Mouse (Mus musculus): ENCODE measurements around the gene Fam13c.

Fam13c gene

DNA sequence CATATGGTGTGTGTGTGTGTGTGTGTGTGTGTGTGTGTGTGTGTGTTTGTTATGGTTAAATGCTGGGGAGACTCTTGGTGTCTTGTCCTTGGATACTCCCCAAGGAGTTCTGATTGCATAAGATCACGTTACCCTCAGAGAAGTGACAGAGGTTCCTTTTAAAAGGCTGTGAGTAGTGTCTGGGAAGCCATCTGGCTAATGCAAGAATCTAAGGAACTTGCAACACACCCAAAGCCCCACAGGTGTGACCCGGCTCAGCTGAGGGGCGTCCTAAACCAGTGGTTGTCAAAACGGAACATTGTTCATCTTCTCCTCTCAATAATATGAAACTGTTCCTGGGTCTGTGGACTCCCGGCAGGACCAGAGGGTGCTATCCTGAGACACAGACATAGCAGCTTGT, 2.3 kb downstream of the Fam13c start:
- ChIA-PET POLR2A (interaction anchor here in 3 of 4 experiments (0.8 to 3.2 kb wide), 12 partner anchors 9 to 83 kb away, joined by 3 to 14 read pairs (median 8); no protein-coding TSS in a partner anchor), CTCF (no interaction called here)

DNA sequence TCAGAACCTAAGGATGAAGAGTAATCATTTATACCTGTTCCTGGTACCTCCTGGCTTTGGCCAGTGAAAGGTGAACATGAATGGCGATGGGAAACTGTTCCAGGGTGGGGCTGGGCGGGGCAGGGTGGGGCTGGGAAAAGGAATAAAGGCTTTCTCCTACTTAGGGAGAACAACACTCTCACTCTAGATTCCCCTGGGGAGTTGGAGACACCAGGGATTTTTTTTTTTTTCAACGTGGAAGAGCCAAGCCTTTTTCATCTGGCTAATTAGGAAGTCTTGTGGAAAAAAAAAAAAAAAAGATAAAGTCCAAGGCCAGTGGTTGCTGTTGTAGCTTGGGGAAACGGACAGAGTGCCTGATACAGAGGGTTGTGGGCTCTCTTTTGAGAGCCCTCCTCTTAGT, 7.5 kb downstream of the Fam13c start:
- CTCF ChIA-PET = no interaction called here
- POLR2A ChIA-PET = interaction anchor here in 3 of 4 experiments (0.6 to 1.5 kb wide), 4 partner anchors 68 to 512 kb away, joined by 3 to 7 read pairs (median 4); no protein-coding TSS in a partner anchor

DNA sequence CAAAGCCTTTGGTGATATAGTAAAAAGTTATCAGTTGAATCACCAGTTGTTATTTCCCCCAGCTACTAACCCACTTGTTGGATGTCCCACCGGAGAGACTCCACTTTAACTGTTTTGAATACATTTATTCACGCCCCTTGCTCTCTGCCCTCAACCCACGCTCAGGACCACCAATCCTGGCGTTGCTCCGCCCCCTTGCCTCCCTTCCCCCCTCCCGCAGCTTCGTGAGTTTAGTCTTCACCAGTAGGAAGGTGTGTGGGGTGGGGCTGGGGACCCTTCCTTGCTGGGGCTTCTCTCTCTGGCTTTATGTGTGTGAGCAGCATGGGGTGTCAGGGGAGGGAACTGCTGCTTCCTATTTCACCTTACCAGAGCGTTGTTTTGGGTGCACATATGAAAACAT, 8.9 kb downstream of the Fam13c start:
- POLR2A ChIA-PET = interaction anchor here (0.6 to 2.0 kb wide), 9 partner anchors 8 to 204 kb away, joined by 3 to 7 read pairs (median 5); partner anchors contain the start of gene Fam13c (in 2 of the 4)
- CTCF ChIA-PET = interaction anchor here in 2 of 4 experiments (0.6 to 1.3 kb wide), 4 partner anchors 11 to 131 kb away, joined by 3 to 4 read pairs (median 3); no protein-coding TSS in a partner anchor

- POLR2A ChIA-PET = interaction anchor here in 3 of 4 experiments (0.6 to 1.3 kb wide), 6 partner anchors 20 to 939 kb away, joined by 3 to 5 read pairs (median 4); no protein-coding TSS in a partner anchor
- CTCF ChIA-PET = interaction anchor here in 2 of 4 experiments (0.7 to 0.9 kb wide), 3 partner anchors 20 to 92 kb away, joined by 3 to 6 read pairs (median 3); no protein-coding TSS in a partner anchor
Observed at GRCm38 (mm10) chr10:70455886-70456305, 15.6 kb downstream of the Fam13c start.

GRCm38 (mm10) chr10:70458574-70459263, 18.4 kb downstream of the Fam13c start:
- POLR2A ChIA-PET = interaction anchor here in 1 of 4 experiments (0.8 kb wide), 1 partner anchor 85 kb away, joined by 3 read pairs; no protein-coding TSS in a partner anchor
- CTCF ChIA-PET = interaction anchor here in 1 of 4 experiments (0.6 kb wide), 1 partner anchor 865 kb away, joined by 3 read pairs; no protein-coding TSS in a partner anchor

DNA sequence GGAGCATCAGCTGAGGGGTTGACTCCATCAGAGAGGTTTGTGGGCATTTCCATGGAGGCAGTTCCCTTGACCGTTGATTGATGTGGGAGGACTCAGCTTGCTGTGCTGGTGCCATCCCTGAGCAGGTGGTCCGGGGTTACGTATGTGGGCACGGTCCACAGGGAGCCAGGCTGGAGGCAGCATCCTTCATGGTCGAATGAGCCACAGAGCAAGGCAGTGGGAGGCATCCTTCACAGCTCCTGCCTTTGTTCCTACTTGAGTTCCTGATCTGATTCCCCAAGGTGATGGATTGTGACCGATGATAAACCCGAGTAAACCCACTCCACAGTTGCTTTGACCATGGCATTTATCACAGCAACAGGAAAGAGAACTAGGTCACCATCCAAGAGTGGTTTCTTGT, 25.4 kb downstream of the Fam13c start:
- POLR2A ChIA-PET = interaction anchor here in 1 of 4 experiments (1.4 kb wide), 1 partner anchor 25 kb away, joined by 3 read pairs; the partner anchor contains the start of gene Fam13c
- CTCF ChIA-PET = no interaction called here

GRCm38 (mm10) chr10:70470836-70471235, 30.6 kb downstream of the Fam13c start:
- POLR2A ChIA-PET = interaction anchor here (0.5 to 1.6 kb wide), 5 partner anchors 28 to 894 kb away, joined by 3 to 4 read pairs (median 3); no protein-coding TSS in a partner anchor
- CTCF ChIA-PET = interaction anchor here in 1 of 4 experiments (0.6 kb wide), 1 partner anchor 335 kb away, joined by 3 read pairs; no protein-coding TSS in a partner anchor

GRCm38 (mm10) chr10:70477741-70478145, 37.5 kb downstream of the Fam13c start:
- POLR2A ChIA-PET = no interaction called here

GRCm38 (mm10) chr10:70483736-70484135, 43.5 kb downstream of the Fam13c start:
- CTCF ChIA-PET = interaction anchor here in 2 of 4 experiments (0.6 kb wide), 2 partner anchors 140 to 165 kb away, joined by 4 read pairs; no protein-coding TSS in a partner anchor
- POLR2A ChIA-PET = interaction anchor here in 1 of 4 experiments (0.7 kb wide), 1 partner anchor 379 kb away, joined by 8 read pairs; no protein-coding TSS in a partner anchor

More at GRCm38 (mm10) chr10:70477741-70478145, 37.5 kb downstream of the Fam13c start:
- CTCF ChIA-PET = no interaction called here

DNA sequence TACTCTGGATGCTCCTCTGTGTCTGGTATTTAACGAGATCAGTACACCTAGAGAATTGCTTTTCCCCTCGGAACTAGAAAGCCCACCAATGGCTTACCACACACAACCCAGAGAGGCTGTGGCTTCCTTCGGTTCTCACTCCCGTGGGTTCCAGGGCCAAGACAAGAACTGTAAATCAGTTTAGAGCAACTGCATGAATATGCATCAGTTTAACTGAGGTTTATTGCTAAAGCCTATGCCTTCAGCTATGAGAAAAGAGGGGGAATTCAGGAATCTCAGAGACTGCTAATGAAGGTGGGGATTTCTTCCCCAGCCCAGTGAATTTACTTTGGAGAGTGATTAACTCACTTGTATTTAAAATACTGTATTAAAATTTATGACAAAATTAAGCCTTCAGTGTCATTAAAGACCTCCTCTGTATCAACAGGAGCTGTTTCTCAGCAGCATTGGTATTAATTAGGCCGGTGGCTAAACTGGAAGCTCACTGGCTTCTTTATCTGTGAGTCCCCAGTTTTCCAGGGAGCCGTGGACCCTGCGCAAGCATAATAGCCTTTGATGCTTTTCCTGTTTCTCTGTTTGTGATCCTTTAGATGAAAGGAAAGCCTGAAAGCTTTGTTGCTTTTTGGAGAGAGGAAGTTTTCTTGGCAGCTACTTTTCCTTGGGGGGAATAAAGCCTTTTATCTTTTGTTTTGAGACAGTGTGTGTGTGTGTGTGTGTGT, 44.4 kb downstream of the Fam13c start:
- POLR2A ChIA-PET = interaction anchor here in 2 of 4 experiments (1.1 to 1.5 kb wide), 4 partner anchors 9 to 104 kb away, joined by 3 to 6 read pairs (median 3); no protein-coding TSS in a partner anchor
- CTCF ChIA-PET = interaction anchor here (0.6 to 1.3 kb wide), 9 partner anchors 8 to 383 kb away, joined by 3 to 7 read pairs (median 4); no protein-coding TSS in a partner anchor

- CTCF ChIA-PET = interaction anchor here in 3 of 4 experiments (0.6 to 1.3 kb wide), 8 partner anchors 9 to 384 kb away, joined by 3 to 7 read pairs (median 4); no protein-coding TSS in a partner anchor
- POLR2A ChIA-PET = interaction anchor here in 3 of 4 experiments (0.6 to 1.5 kb wide), 5 partner anchors 9 to 105 kb away, joined by 3 to 6 read pairs (median 3); no protein-coding TSS in a partner anchor
Observed at GRCm38 (mm10) chr10:70485287-70485612, 45.0 kb downstream of the Fam13c start.

DNA sequence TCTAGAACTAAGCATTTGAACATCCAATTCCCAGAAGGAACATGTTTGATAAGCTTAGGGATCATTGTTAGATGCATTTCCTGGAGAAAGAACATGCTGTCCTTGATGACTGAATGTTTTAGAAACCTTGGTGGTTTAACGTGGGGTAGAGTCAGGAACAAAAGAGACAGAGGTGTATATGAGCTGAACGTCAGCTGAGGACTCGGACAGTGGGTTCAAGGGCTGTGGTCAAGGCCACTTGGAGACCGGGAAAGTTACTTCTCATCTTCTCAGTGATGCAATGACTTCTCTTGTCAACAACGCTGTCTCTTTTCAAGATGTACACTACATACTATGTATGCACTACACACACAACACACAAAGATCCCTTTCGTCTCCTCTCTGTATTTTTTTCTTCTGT, 46.4 kb downstream of the Fam13c start:
- ChIA-PET CTCF (interaction anchor here in 1 of 4 experiments (0.6 kb wide), 1 partner anchor 477 kb away, joined by 4 read pairs; no protein-coding TSS in a partner anchor), POLR2A (no interaction called here)

DNA sequence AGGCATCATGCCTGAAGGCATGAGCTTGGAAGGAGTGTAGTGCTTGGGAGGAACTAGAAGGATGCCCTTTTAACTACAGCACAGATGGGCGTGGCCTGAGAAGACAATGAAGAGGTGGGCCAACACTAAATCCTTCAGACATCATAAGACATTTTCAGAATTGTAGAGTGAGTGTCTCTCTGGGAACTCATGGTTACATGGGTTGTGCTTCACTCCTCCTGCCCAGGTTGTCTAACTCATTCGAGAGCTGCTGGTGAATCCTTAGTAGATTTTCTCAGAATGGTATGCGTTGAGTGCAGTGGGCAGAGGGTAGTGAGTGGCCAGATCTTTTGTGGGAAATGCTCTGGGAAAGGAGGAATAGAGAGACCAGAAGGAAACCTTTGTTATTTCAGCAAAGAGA, 53.6 kb downstream of the Fam13c start:
- ChIA-PET CTCF (interaction anchor here in 2 of 4 experiments (0.7 to 1.8 kb wide), 3 partner anchors 14 to 186 kb away, joined by 3 to 4 read pairs (median 3); no protein-coding TSS in a partner anchor), POLR2A (interaction anchor here in 1 of 4 experiments (0.7 to 1.1 kb wide), 2 partner anchors 106 to 199 kb away, joined by 3 to 4 read pairs; no protein-coding TSS in a partner anchor)

- ChIA-PET POLR2A (interaction anchor here in 1 of 4 experiments (0.7 kb wide), 1 partner anchor 105 kb away, joined by 3 read pairs; no protein-coding TSS in a partner anchor), CTCF (interaction anchor here in 2 of 4 experiments (0.6 to 1.8 kb wide), 4 partner anchors 13 to 187 kb away, joined by 3 to 4 read pairs (median 3); no protein-coding TSS in a partner anchor)
Observed at GRCm38 (mm10) chr10:70494441-70494840, 54.2 kb downstream of the Fam13c start.

GRCm38 (mm10) chr10:70495106-70496104, 55.1 kb downstream of the Fam13c start:
- ChIA-PET POLR2A (no interaction called here), CTCF (interaction anchor here in 1 of 4 experiments (0.6 kb wide), 1 partner anchor 468 kb away, joined by 6 read pairs; no protein-coding TSS in a partner anchor)

DNA sequence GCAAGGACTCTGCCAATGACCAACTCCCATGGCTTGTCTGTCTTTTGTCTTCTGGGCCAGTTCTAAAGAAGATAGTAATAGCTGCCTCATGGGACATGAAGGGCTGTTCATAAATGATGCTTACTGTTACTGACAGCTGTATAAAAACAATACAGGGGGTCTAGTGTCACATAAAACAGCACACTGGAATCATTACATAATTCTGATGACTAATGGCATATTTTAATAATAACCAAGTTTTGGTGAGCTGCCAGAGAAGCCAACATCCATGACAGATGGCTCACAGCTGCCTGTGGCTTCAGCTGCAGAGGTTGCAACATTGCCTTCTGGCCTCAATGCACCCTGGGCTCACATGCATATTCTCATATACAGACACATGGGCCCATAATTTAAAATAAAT, 56.7 kb downstream of the Fam13c start:
- CTCF ChIA-PET = interaction anchor here in 1 of 4 experiments (1.0 kb wide), 1 partner anchor 317 kb away, joined by 3 read pairs; no protein-coding TSS in a partner anchor
- POLR2A ChIA-PET = interaction anchor here in 1 of 4 experiments (0.6 to 0.7 kb wide), 2 partner anchors 10 to 670 kb away, joined by 3 to 4 read pairs; no protein-coding TSS in a partner anchor

DNA sequence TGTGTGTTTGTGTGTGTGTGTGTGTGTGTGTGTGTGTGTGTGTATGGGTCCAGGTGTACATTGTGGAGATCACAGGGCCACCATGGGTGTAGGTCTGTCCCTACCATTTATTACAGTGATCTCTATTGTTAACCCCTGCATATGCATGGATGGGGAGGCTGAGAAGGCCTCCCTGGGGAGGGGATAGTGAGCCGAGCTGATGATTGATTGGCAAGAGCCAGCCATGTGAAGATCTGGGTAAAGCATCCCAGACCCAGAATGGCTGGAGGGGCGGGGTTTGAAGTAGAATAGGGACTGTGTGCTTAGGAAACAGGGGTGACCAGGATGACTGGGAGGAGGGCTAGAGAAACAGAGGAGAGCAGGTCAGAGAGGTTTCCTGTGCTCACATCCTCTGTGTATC, 58.0 kb downstream of the Fam13c start:
- ChIA-PET CTCF (interaction anchor here in 1 of 4 experiments (1.0 kb wide), 1 partner anchor 66 kb away, joined by 3 read pairs; no protein-coding TSS in a partner anchor), POLR2A (interaction anchor here in 2 of 4 experiments (0.8 to 1.4 kb wide), 2 partner anchors 22 to 24 kb away, joined by 3 read pairs; no protein-coding TSS in a partner anchor)
